Mouse (Mus musculus) hindbrain, embryonic 16.5 days (tissue): ENCODE measurements around the gene Olfr479. TPM values are rescaled to one million over a fixed set of nuclear protein-coding genes. Genes with fewer than 3 reads are reported as not detected.
"Not testable (repeated sequence)": the region's sequence is repeated elsewhere in the genome, so short reads cannot be mapped to it uniquely, and the experiment has no call there.

ENCODE experiments used
- ATAC-seq: fragments of 200-750 bp; cut with Nextera tagmentation; 2 replicates; pipeline ENCODE4 v1.8.0; 2017; ENCODE audit warnings: moderate TSS enrichment, moderate library complexity
- H3K27ac ChIP-seq: fragments of 300-500 bp; sonication (generic); 2 replicates; pipeline ENCODE4 v1.5.1; 2014; ENCODE audit warnings: low read depth, mild to moderate bottlenecking, control low read depth, low read length, moderate library complexity
- H3K27me3 ChIP-seq: fragments of 300-500 bp; sonication (generic); replicated peaks from 2 replicates; pipeline ENCODE4 v1.6.1; 2014; ENCODE audit warnings: low read length; ENCODE audit not compliant: control insufficient read depth, insufficient read depth
- H3K36me3 ChIP-seq: fragments of 300-500 bp; sonication (generic); 2 replicates; pipeline ENCODE4 v1.6.1; 2014; ENCODE audit warnings: mild to moderate bottlenecking, low read length, moderate library complexity, mixed read lengths; ENCODE audit not compliant: control insufficient read depth, insufficient read depth
- H3K4me1 ChIP-seq: fragments of 300-500 bp; sonication (generic); 2 replicates; pipeline ENCODE4 v1.6.1; 2014; ENCODE audit warnings: low read depth, low read length; ENCODE audit not compliant: control insufficient read depth, insufficient read depth
- H3K4me2 ChIP-seq: fragments of 300-500 bp; sonication (generic); 2 replicates; pipeline ENCODE4 v1.6.1; 2014; ENCODE audit warnings: mild to moderate bottlenecking, low read length, control low read depth, moderate library complexity
- H3K4me3 ChIP-seq: fragments of 300-500 bp; sonication (generic); 2 replicates; pipeline ENCODE4 v1.5.1; 2014; ENCODE audit warnings: mild to moderate bottlenecking, low read length, control low read depth, moderate library complexity
- H3K9ac ChIP-seq: fragments of 300-500 bp; sonication (generic); 2 replicates; pipeline ENCODE4 v1.6.1; 2014; ENCODE audit warnings: low read depth, mild to moderate bottlenecking, control low read depth, low read length, moderate library complexity
- H3K9me3 ChIP-seq: fragments of 300-500 bp; sonication (generic); 2 replicates; pipeline ENCODE4 v1.6.1; 2014; ENCODE audit warnings: mild to moderate bottlenecking, low read length, moderate library complexity; ENCODE audit not compliant: control insufficient read depth
- WGBS: fragments of 180-500 bp; shearing (Covaris S2); extraction: QIAGEN DNeasy Blood & Tissue Kit; methylation state at CpG from one replicate; pipeline ENCODE4 v1.1.7; 2014; 5-methylcytosine and 5-hydroxymethylcytosine counted together
- polyA plus RNA-seq: library from polyadenylated mRNA; unstranded; fragments of >200 nt; fragmentation: Nextera tagmentation; extraction: Ambion mirVana; gene quantifications from 2 replicates; pipeline ENCODE4 v1.2.1, GENCODE M21; 2015

Olfr479 gene
- not detected in 2 replicates for polyA plus RNA-seq

DNA sequence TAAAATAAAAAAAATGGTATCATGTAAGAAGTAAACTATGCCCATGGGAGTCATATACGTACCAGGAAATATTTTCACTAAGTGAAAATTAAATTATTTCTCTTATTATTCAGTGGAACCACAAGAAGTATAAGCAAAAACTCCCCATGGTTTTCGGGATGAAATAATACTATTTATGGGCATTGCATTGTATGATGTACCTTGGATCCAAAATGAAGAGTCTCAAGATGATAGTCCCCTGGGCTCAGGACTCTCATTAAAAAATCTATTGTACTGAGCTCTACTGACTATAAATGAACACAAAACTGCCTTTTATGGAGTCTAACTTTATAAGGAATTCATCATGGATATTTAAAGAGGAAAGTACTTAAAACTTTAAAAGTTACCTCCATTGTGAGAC is at the start of gene Olfr479:
Gene Olfr479 (plus strand): TSS at position 301 of the 400 bp plus-strand sequence.
- Histone ChIP-seq H3K4me1 (no peaks in the 10 kb centered on the region), H3K4me3 (no peak within 1 kb of the TSS), H3K9me3 (no peaks in the 10 kb centered on the region), H3K27ac (no peak within 1 kb of the TSS), H3K4me2 (no peak within 1 kb of the TSS), H3K9ac (no peak within 1 kb of the TSS), H3K36me3 (no peaks in the 10 kb centered on the region), H3K27me3 (no peaks in the 10 kb centered on the region)
- WGBS = 92% methylated on average over 2 of the region's 2 CpGs
- ATAC-seq = no peak

- H3K36me3 ChIP-seq, H3K4me2 ChIP-seq, H3K4me1 ChIP-seq, H3K9ac ChIP-seq, ATAC-seq, H3K4me3 ChIP-seq, H3K27ac ChIP-seq, H3K27me3 ChIP-seq, H3K9me3 ChIP-seq: not testable (repeated sequence)
Measured at GRCm38 (mm10) chr7:108014256-108014655, 36.2 kb upstream of the Olfr479 start.

DNA sequence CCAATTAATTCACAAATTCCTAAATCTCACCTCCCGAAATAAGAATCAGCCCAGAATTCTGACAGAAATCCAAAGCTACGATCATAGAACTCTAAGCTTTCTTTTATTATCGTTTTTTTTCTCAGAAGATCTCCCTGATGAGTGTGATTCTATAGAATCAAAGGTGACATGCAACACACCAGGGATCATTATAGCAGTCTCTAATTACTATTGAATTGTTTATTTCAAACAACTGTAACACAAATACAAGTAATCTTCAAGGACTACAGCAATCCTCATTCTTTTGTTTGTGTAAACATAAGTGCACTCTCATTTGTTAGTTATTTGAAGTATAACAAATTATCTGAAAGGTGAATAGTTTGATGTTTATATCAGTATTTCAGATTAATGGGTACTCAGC is 16.6 kb upstream of the Olfr479 start, which contains the start of gene Olfr478:
Gene Olfr478 (minus strand): TSS at position 101 of the 400 bp plus-strand sequence.
- no peak within 1 kb of the TSS for H3K4me3 ChIP-seq
- ATAC-seq = no peak
- H3K27me3 ChIP-seq = no peaks in the 10 kb centered on the region
- H3K27ac ChIP-seq = no peak within 1 kb of the TSS
- H3K4me1 ChIP-seq = no peaks in the 10 kb centered on the region
- WGBS = 85% methylated on average over 3 of the region's 3 CpGs
- no peak within 1 kb of the TSS for H3K9ac ChIP-seq
- no peaks in the 10 kb centered on the region for H3K36me3 ChIP-seq
- no peak within 1 kb of the TSS for H3K4me2 ChIP-seq
- no peaks in the 10 kb centered on the region for H3K9me3 ChIP-seq

- ATAC-seq = no peak
- Histone ChIP-seq H3K4me1 (no peaks in the 10 kb centered on the region), H3K9ac (no peak within 1 kb of the TSS), H3K4me2 (no peak within 1 kb of the TSS), H3K27me3 (no peaks in the 10 kb centered on the region), H3K9me3 (no peaks in the 10 kb centered on the region), H3K36me3 (no peaks in the 10 kb centered on the region), H3K4me3 (no peak within 1 kb of the TSS), H3K27ac (no peak within 1 kb of the TSS)
- 88% methylated on average over 1 of the region's 1 CpGs for WGBS
Measured at GRCm38 (mm10) chr7:108067246-108067645, 16.8 kb downstream of the Olfr479 start, which contains the start of gene Olfr480. Gene Olfr480, minus strand, starts transcription at chr7:108067346.

DNA sequence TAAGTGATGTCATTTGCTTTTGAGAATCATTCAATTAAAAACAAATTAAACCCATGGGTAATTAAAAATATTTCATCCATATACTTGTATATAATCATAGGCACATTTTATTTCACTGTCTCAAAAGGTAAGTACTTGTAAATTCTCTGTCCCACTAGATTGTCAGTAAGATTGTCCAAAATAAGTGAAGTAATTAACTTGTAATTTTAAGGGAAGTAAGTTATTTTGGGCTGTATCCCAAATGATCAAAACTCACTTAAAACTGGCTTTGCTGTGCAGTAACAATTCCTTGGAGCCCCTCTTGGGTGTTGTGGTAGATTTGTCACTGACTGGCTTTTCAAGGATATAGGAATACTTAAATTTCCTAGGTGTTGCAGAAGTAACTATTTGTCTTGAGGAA is 29.1 kb downstream of the Olfr479 start, which contains the start of gene Olfr481:
Gene Olfr481 (plus strand): TSS at position 301 of the 400 bp plus-strand sequence.
- no peaks in the 10 kb centered on the region for H3K9me3 ChIP-seq
- H3K4me2 ChIP-seq = no peak within 1 kb of the TSS
- no peaks in the 10 kb centered on the region for H3K27me3 ChIP-seq
- H3K4me3 ChIP-seq = no peak within 1 kb of the TSS
- no peaks in the 10 kb centered on the region for H3K4me1 ChIP-seq
- no peaks in the 10 kb centered on the region for H3K36me3 ChIP-seq
- ATAC-seq = no peak
- no peak within 1 kb of the TSS for H3K9ac ChIP-seq
- H3K27ac ChIP-seq = no peak within 1 kb of the TSS

DNA sequence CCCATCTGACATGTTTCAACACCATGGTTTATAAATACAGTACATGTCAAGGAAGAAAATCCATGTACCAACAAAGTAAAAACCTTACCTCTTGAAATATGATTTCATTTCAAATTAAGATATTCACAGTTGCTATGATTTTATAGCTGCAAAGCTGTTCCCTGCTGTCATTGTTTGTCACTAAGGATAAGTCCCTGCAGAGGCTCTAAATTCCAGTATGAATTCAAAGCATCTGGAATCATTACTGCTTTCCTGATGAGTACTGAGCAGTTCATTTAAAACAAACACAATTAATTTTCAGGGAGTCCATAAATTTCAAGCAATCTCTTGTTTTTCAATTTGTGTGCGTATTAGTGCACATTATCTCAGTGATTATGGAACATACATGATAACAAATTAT is 47.0 kb downstream of the Olfr479 start, which contains the start of gene Olfr482:
Gene Olfr482 (minus strand): TSS at position 101 of the 400 bp plus-strand sequence.
- Histone ChIP-seq H3K4me3 (no peak within 1 kb of the TSS), H3K4me1 (no peaks in the 10 kb centered on the region), H3K9ac (no peak within 1 kb of the TSS), H3K27me3 (no peaks in the 10 kb centered on the region), H3K4me2 (no peak within 1 kb of the TSS), H3K36me3 (no peaks in the 10 kb centered on the region), H3K9me3 (no peaks in the 10 kb centered on the region), H3K27ac (no peak within 1 kb of the TSS)
- no peak for ATAC-seq
- 77% methylated on average over 1 of the region's 1 CpGs for WGBS

DNA sequence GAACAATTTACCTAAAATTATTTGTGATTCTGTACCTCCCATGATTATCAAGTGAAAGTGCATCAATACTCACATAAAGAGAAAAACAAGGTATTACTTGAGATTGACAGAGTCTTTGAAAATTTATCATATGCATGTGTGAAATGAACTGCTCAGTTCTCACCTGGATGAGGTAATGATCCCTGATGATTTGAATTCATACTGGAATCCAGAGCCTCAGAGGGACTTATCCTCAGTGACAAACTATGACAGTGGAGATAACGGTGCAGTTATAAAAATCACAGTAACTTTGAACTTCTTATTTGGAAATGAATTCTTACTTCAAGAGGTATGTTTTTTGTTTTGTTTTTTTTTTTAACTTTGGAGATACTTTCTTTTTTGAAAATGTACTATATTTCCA is 50.1 kb downstream of the Olfr479 start, which contains the start of gene Olfr483:
Gene Olfr483 (plus strand): TSS at position 301 of the 400 bp plus-strand sequence.
- no peak within 1 kb of the TSS for H3K4me3 ChIP-seq
- no peak within 1 kb of the TSS for H3K9ac ChIP-seq
- WGBS = 93% methylated on average over 1 of the region's 1 CpGs
- H3K4me1 ChIP-seq = no peaks in the 10 kb centered on the region
- no peak within 1 kb of the TSS for H3K4me2 ChIP-seq
- H3K27ac ChIP-seq = no peak within 1 kb of the TSS
- H3K27me3 ChIP-seq = no peaks in the 10 kb centered on the region
- ATAC-seq = no peak
- no peaks in the 10 kb centered on the region for H3K9me3 ChIP-seq
- no peaks in the 10 kb centered on the region for H3K36me3 ChIP-seq

Other genes starting within 250 kb of the Olfr479 start
- gene Ovch2, start 249.5 kb upstream of the Olfr479 start, polyA plus RNA-seq = not detected in 2 replicates
- not detected in 2 replicates for gene Olfr467, start 238.4 kb upstream of the Olfr479 start, polyA plus RNA-seq
- not detected in 2 replicates for gene Olfr469, start 225.2 kb upstream of the Olfr479 start, polyA plus RNA-seq
- not detected in 2 replicates for gene Olfr470, start 203.2 kb upstream of the Olfr479 start, polyA plus RNA-seq
- not detected in 2 replicates for gene Olfr472, start 152.8 kb upstream of the Olfr479 start, polyA plus RNA-seq
- gene Olfr473, start 120.2 kb upstream of the Olfr479 start, polyA plus RNA-seq = not detected in 2 replicates
- not detected in 2 replicates for gene Olfr474, start 96.0 kb upstream of the Olfr479 start, polyA plus RNA-seq
- not detected in 2 replicates for gene Olfr476, start 85.9 kb upstream of the Olfr479 start, polyA plus RNA-seq
- not detected in 2 replicates for gene Olfr477, start 64.0 kb upstream of the Olfr479 start, polyA plus RNA-seq
- gene Olfr478, start 16.7 kb upstream of the Olfr479 start, polyA plus RNA-seq = not detected in 2 replicates
- gene Olfr480, start 16.7 kb downstream of the Olfr479 start, polyA plus RNA-seq = not detected in 2 replicates
- not detected in 2 replicates for gene Olfr481, start 29.2 kb downstream of the Olfr479 start, polyA plus RNA-seq
- 0.11 and 0.26 TPM in 2 replicates for gene Olfr482, start 46.9 kb downstream of the Olfr479 start, polyA plus RNA-seq
- not detected in 2 replicates for gene Olfr483, start 50.2 kb downstream of the Olfr479 start, polyA plus RNA-seq
- gene Olfr484, start 76.8 kb downstream of the Olfr479 start, polyA plus RNA-seq = not detected in 2 replicates
- not detected in 2 replicates for gene Olfr485, start 109.2 kb downstream of the Olfr479 start, polyA plus RNA-seq
- gene Olfr486, start 122.0 kb downstream of the Olfr479 start, polyA plus RNA-seq = not detected in 2 replicates
- not detected in 2 replicates for gene Olfr487, start 163.9 kb downstream of the Olfr479 start, polyA plus RNA-seq
- gene Olfr488, start 207.7 kb downstream of the Olfr479 start, polyA plus RNA-seq = not detected in 2 replicates
- gene Olfr490, start 238.2 kb downstream of the Olfr479 start, polyA plus RNA-seq = not detected in 2 replicates